Mouse (Mus musculus) limb, embryonic 12.5 days (tissue): ENCODE results near the gene Ddhd1. TPM values are rescaled to one million over a fixed set of nuclear protein-coding genes. Genes with fewer than 3 reads are reported as not detected.

Source experiments
- ATAC-seq: fragments of 200-750 bp; cut with Nextera tagmentation; 2 replicates; pipeline ENCODE4 v1.8.0; 2017; ENCODE audit warnings: low read depth, moderate TSS enrichment; ENCODE audit not compliant: insufficient number of reproducible peaks, insufficient read depth, low FRiP score, low TSS enrichment
- H3K27ac ChIP-seq: fragments of 300-500 bp; sonication (generic); 2 replicates; pipeline ENCODE4 v1.5.1; 2016; ENCODE audit warnings: mild to moderate bottlenecking, moderate library complexity
- H3K27me3 ChIP-seq: fragments of 300-500 bp; sonication (generic); 2 replicates; pipeline ENCODE4 v1.6.1; 2016; ENCODE audit warnings: mild to moderate bottlenecking, moderate library complexity
- H3K36me3 ChIP-seq: fragments of 300-500 bp; sonication (generic); 2 replicates; pipeline ENCODE4 v1.6.1; 2016; ENCODE audit warnings: mild to moderate bottlenecking, moderate library complexity
- H3K4me1 ChIP-seq: fragments of 300-500 bp; sonication (generic); replicated peaks from 2 replicates; pipeline ENCODE4 v1.6.1; 2016
- H3K4me2 ChIP-seq: fragments of 300-500 bp; sonication (generic); 2 replicates; pipeline ENCODE4 v1.6.1; 2016; ENCODE audit warnings: mild to moderate bottlenecking, moderate library complexity
- H3K4me3 ChIP-seq: fragments of 300-500 bp; sonication (generic); replicated peaks from 2 replicates; pipeline ENCODE4 v1.5.1; 2016; ENCODE audit warnings: mild to moderate bottlenecking
- H3K9ac ChIP-seq: fragments of 300-500 bp; sonication (generic); replicated peaks from 2 replicates; pipeline ENCODE4 v1.6.1; 2016; ENCODE audit warnings: mild to moderate bottlenecking, moderate library complexity
- H3K9me3 ChIP-seq: fragments of 300-500 bp; sonication (generic); 2 replicates; pipeline ENCODE4 v1.6.1; 2016; ENCODE audit warnings: mild to moderate bottlenecking, moderate library complexity
- WGBS: fragments of 180-500 bp; shearing (Covaris S2); methylation state at CpG from one replicate; pipeline ENCODE4 v1.1.7; 2016; 5-methylcytosine and 5-hydroxymethylcytosine counted together
- microRNA-seq: library from miRNA; unstranded; fragments of <30 nt; microRNA quantifications from one replicate; pipeline ENCODE4, GENCODE M21; 2017
- polyA plus RNA-seq: library from polyadenylated mRNA; unstranded; fragments of >200 nt; fragmentation: Nextera tagmentation; extraction: Ambion mirVana; gene quantifications from 2 replicates; pipeline ENCODE4 v1.2.1, GENCODE M21; 2016

Ddhd1 gene
- polyA plus RNA-seq, 1 experiment from 2014 or later: 7.6 TPM

GRCm38 (mm10) chr14:45548118-45548517, 109.8 kb downstream of the Ddhd1 start:
- no peak overlapping the region for H3K4me3 ChIP-seq
- 71% methylated on average over 3 of the region's 3 CpGs for WGBS
- 0 out of 2 replicates have a peak, but pooled peaks cover 4% of the 10 kb centered on the region for H3K4me1 ChIP-seq
- H3K4me2 ChIP-seq: no peak overlapping the region
- no peak for ATAC-seq
- H3K27me3 ChIP-seq: no peaks in the 10 kb centered on the region
- H3K9ac ChIP-seq: no peak overlapping the region
- H3K27ac ChIP-seq: no peak overlapping the region
- no peaks in the 10 kb centered on the region for H3K36me3 ChIP-seq
- no peaks in the 10 kb centered on the region for H3K9me3 ChIP-seq

GRCm38 (mm10) chr14:45544905-45545304, 113.0 kb downstream of the Ddhd1 start:
- no peak for ATAC-seq
- Histone ChIP-seq H3K4me1 (0 out of 2 replicates have a peak, but pooled peaks cover 7% of the 10 kb centered on the region), H3K27ac (no peak overlapping the region), H3K27me3 (no peaks in the 10 kb centered on the region), H3K9ac (no peak overlapping the region), H3K9me3 (no peaks in the 10 kb centered on the region), H3K4me2 (no peak overlapping the region), H3K4me3 (no peak overlapping the region), H3K36me3 (no peaks in the 10 kb centered on the region)
- 84% methylated on average over 7 of the region's 7 CpGs for WGBS

GRCm38 (mm10) chr14:45544026-45544425, 113.9 kb downstream of the Ddhd1 start:
- Histone ChIP-seq H3K36me3 (no peaks in the 10 kb centered on the region), H3K9ac (no peak overlapping the region), H3K4me1 (0 out of 2 replicates have a peak, but pooled peaks cover 11% of the 10 kb centered on the region), H3K4me3 (no peak overlapping the region), H3K27me3 (no peaks in the 10 kb centered on the region), H3K27ac (no peak overlapping the region), H3K9me3 (no peaks in the 10 kb centered on the region), H3K4me2 (no peak overlapping the region)
- no peak for ATAC-seq
- WGBS: 79% methylated on average over 5 of the region's 6 CpGs

GRCm38 (mm10) chr14:45539659-45540468, 118.1 kb downstream of the Ddhd1 start:
- H3K4me1 ChIP-seq: 0 out of 2 replicates have a peak, but pooled peaks cover 11% of the 10 kb centered on the region
- H3K9ac ChIP-seq: no peak overlapping the region
- no peak overlapping the region for H3K4me2 ChIP-seq
- H3K27ac ChIP-seq: peak overlapping the region; percentile 30
- no peak overlapping the region for H3K4me3 ChIP-seq
- no peaks in the 10 kb centered on the region for H3K36me3 ChIP-seq
- no peaks in the 10 kb centered on the region for H3K27me3 ChIP-seq
- ATAC-seq: peak; percentile 71; the same call in 1 of the 2 replicates
- H3K9me3 ChIP-seq: no peaks in the 10 kb centered on the region
- 42% methylated on average over 12 of the region's 12 CpGs for WGBS

Small RNAs within 50 kb of the gene (microRNA-seq; reads per million reads assigned to microRNA genes)
- gene Mir5131: 1.4 reads per million

Other genes with a start within 250 kb of the Ddhd1 start
- gene Fermt2, start 128.0 kb downstream of the Ddhd1 start, polyA plus RNA-seq: 123 and 128 TPM in 2 replicates